Mouse (Mus musculus) adrenal gland, postnatal 4 days (tissue): ENCODE measurements around the gene Gpat3. TPM values are rescaled to one million over a fixed set of nuclear protein-coding genes. Genes with fewer than 3 reads are reported as not detected.

ENCODE experiments used
- DNase-seq, 2 experiments: peaks; one replicate each; pipeline ENCODE4 v3.0.0; 2021 to 2022; ENCODE audit warnings: low spot score in 2 of 2, mixed read lengths in 2 of 2
- total RNA-seq, 2 experiments: library from RNA; stranded (reverse); gene quantifications; 2 replicates each; pipeline ENCODE4 v1.2.3; 2021

Gene Gpat3
- total RNA-seq, 2 experiments from 2014 or later: 6.8 to 7.3 TPM

DNA sequence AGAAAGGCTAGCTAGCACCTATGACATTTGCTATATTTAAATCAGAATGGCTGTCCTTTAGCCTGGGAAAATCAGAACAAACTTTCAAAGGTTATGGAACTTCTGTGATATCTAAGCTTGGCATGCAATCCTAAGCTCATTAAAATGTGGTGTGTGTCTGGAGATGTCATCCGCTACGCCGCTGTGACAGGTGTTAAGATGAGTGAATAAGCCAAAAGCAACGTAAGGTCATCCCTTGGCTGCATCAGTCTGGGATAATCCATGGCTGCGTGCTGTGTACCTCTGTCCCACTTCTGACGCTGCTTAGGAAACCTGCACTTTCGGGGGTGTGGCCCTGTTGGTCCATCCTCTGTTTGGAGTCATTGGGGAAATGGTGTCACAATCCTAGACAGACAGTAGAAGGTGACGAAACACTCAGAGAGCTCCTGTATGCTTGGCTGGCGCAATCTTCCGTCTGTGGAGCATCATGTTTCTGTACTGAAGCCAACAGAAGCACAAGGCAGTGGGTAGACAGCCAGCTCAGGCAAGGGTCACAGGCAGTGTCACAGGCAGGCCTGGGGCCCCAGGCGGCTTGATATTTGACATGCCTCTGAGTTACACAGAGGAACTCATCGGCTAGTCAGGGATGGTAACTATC lies 15.0 kb downstream of the Gpat3 start:
- DNase-seq: peak in 1 of 2 experiments; percentile 9

DNA sequence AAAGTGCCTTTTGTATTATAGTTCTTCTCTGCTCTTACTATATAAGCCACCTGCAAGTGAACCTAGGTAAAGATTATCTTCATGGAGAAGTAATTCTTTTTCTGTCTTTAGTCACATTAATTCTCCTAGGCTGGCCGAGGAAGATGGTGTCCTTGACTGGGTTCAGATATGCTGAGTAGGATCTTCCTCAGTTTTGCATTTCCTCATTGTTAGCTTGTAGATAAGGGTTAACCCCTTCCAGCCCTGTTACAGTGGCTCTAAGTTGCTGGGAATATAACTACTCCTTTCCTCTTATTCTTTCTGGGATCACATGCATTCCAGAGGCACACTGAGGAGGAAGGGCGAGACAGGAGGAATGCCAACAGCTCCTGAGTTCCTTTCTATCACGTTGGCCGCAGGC lies 15.6 kb downstream of the Gpat3 start:
- DNase-seq: no peak

DNA sequence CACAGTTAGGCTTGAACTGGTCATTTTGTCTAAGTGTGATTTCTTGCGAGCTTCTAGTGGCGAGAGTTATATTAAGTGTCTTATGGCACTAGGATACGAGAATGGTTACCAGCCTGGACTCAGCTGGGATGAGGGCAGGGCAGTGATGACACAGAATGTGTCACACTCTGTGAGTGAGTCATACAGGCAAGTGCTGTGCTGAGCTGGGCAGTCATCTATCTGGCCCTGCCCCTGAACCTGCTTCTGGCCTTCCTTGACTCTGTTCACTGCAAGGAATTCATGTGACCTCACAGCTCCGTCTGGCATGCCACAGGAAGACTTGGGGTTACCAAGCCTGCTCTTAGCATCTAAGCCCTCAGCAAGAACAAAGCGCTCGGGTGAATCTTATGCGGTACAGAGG lies 16.3 kb downstream of the Gpat3 start:
- DNase-seq: no peak

DNA sequence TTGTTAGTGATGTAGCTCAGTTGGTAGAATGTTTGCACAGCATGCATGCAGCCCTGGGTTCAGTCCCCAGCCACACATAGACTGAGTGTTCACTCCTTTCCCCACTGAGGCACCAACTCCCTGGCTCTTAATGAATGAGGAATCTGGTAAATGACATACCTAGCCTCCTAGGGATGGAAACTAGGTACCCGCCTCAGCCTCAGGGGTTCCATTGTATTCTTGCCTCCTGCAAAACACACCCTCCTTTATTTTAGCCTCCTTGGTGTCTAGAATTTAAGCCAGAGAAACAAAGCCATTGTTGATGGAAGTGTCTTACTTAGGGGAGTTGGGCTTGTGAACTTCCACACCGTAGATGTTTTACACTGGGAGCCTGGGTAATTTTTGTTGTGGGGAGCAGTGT lies 17.6 kb downstream of the Gpat3 start:
- no peak for DNase-seq

DNA sequence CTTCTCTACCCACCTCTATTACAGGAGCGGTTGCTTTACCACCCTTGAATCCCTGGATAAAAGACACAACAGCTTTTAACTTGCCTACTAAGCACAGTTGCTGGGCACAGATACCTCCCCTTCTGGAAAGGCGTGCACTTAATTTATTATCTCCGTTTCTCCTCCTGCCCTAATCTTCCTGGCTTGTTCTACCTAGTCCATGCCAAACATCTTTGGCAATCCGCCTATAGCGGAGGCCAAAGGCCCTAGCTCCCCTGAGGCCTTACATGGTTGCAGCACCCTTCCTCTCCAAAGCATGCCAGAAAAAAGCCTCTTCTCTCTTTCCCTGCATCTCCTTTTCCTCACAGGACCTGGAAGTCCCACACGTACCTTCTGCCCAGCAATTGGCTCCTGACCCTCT lies 18.9 kb downstream of the Gpat3 start:
- no peak for DNase-seq

DNA sequence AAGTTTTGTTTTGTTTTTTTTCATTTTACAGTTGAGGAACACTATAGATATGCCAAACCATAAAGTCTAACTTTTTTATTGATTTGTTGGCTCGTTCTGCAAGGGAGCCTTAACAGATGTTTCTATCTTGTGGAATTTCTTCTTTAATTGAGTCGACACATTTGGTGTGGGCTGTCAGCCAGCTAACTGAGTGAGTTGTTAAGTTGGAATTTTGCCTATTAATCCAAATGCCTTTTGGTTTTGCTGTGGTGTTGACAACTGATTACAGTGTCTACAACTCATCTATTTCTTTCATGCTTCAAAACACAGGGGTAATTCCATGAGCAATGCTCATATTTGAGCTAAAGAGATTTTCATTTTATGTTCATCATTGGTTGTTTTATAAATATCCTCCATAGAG lies 20.7 kb downstream of the Gpat3 start:
- DNase-seq: no peak

DNA sequence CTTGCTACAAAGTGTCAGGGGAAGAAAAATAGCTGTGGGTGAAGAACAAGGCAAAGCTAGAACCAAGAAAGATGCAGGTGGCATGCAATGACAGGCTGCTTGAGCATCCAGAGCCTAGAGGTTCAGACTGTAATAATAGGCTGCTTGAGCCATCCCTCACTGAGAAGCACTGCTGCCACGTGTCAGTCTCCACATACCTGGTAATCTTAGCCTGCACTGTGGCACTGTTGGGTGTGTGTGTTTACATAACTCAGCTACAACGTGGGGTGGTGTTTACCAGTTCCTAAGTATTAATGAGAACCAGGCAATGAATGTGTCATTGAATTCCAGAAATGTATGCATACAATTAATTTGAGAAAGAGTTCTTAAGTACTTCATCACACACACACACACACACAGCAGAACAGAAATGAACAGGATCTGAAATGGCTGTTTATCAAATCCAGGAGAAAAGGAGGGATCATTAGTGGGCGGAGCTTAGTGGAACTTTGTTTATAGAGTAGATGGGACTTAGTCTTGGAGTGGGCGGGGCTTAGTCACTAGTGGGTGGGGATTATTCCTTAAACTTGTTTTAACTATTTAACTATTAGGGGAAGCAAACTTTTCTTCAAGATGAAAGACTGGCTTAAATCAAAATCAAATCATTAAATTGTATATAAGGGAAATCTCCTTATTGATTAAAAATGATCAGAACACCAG lies 23.8 kb downstream of the Gpat3 start:
- DNase-seq: no peak

DNA sequence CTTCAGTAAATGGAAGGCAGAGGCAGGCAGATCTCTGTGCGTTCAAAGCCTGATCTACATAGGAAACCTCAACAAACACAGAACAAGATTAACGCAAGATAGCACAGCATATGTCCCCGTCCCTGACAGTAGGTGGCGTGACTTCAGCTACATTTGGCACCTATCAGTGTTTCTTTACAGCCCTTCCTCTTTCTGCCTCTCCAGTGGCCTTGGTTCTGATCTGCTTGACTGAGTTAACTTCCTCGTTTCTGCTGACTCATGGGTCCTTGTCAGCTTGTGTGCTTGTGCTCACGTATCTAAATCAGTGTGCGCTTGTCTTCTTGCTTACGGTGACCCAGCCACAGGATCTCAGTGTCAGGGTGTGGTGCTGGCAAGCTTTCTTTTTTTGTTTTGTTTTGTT lies 26.5 kb downstream of the Gpat3 start:
- DNase-seq: no peak

DNA sequence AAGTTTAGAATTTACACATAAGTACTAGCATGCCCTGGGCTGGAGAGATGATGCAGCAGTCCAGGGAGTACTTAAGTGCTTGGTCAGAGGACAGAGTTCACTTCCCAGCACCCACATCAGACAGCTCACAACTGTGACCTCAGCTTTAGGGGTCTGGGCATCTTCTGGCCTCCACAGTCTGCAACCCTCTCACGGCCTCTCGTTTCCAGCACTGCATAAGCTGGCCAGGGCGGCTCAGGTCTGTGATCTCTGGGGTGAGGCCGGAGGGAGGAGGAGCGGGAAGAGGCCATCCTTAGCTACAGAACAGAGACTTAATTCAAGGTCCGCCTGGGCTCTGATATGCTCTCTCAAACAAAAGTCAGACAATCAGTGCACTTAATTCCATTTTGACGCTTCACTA lies 29.2 kb downstream of the Gpat3 start:
- DNase-seq: no peak

DNA sequence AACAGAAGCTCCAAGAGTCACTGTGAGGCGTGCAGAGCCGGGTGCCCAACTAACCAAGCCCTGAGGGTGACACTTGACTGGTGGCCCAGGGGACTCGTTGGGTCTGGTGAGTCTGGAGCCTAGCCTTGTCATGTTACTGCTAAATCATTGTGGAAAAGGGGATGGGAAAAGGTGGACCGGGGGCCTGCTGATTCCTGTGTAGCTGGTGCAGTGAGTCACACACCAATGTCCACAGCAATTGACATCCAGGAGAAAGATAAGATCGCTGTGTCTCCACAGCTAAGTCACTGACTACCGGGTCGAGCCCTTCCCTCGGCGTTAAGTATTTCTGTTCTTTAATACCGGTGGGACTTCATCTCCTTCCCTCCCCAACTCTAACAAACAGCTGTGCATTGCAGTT lies 29.7 kb downstream of the Gpat3 start:
- DNase-seq: no peak

DNA sequence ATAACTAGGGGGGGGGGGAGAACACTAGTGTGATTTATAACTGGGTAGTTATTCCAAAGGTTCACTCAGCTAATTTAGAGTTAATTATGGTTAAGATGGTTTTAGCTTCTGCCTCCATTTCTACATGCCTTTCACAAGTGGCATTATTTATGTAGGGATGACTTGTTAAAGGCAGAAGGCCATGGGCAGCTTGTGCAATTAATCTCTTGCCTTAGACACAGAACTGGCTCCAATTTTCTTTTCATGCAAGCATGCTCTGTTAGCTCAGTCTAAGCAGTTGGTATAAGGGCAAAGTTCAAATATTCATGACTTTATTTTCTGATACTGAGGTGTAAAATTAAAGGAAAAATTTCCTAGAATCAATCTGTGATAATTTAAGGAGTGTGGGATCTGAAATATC lies 31.5 kb downstream of the Gpat3 start:
- DNase-seq: no peak

DNA sequence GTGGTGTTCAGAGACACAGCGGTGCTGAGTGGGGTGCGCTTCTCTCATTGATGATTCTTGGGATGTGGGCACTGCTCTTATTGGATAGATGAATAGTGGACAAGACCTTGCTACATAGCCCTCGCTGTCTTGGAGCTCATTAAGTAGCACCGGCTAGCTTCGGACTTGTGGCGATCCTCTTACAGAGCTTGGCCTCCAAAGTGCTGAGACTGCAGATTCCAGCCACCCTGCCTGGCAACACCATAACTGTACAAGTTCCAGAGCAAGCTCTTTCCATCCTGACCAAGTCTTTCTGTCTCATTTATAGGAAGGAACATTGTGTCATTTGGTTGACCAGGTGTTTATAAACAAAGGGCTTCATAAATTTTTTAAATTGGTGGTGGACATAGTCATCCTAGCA lies 39.7 kb downstream of the Gpat3 start:
- no peak for DNase-seq

DNA sequence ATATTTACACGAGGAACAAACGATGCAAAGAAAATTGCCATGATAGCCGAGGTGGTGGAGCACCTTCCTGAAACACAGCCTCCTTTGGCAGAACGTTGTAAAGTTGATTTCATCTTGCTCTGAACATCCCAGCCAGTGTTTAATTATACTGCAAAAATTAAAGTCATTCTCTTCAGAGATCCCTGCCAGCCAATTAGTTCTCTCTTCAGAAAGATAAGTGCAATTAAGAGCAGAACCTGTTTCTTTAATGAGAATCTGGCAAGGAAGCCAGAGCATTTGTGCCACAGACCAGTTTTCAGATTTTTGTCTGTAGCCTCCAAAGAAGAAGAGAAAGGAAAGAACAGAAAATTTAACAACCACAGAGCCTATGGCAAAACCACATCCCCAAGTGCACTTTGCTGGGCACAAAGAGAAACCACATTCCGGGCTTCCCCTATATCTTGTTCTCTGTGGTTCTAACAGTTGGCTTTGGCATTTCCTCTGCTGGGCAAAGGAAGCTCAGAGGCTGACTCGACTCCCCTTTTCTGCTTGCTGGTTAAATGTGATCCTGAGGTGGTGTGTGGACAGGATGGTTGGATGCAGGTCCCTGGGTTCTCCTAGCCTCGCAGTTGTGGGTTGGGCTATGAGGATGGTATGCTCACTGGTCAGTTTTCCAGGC lies 40.9 kb downstream of the Gpat3 start:
- no peak for DNase-seq

DNA sequence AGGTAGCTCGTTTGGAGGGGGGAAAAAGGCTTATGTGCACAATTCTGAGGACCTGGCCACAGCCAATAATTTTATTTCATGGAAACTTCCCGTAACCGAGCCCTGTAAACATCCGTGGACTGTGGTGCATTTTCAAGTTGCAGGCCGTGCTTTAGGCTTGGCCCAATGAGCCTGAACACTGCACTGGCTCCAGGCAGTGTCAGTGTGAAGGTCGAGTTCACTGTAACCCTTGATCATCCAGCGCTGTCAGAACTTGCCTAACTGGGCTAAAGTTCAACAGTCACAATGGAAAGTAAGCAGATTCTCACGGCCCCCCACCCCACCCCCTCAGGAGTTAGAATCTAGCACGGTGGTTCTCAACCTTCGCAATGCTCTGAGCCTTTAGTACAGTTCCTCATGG lies 50.7 kb downstream of the Gpat3 start:
- DNase-seq: no peak

DNA sequence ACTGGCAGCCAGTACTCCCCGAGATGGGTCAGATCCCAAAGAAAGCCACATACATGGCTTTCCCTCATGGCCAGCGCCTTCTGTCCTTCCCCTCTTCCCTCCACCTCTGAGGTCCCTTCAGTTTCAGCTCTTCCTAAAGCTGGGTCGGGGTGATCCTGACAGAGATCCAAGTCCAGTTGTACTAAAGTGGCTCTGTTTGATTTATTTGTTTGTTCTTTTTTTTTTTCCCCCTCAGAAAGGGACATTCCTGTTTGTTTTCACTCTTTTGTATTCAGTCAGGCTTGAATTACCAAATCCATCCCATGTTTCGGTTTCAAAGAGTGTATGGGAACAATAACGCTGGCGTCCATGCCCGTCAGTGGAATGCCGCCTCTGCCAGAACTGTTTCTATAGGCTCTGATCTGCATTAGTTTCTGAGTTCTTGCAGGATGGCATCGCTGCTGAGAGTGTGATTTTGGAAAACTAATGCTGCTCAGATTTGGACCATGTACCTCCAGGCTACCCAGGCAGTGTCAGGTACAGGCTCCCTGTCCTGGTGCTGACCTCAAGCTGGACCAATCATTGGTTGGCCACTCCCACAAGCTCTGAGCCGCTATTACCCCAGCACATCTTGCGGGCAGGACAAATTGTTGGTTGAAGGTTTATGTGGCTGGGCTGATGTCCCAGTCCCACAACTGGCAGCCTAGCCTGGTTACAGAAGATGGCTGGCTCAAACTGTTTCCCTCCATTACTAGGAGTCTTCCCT lies 54.4 kb downstream of the Gpat3 start:
- DNase-seq: no peak

DNA sequence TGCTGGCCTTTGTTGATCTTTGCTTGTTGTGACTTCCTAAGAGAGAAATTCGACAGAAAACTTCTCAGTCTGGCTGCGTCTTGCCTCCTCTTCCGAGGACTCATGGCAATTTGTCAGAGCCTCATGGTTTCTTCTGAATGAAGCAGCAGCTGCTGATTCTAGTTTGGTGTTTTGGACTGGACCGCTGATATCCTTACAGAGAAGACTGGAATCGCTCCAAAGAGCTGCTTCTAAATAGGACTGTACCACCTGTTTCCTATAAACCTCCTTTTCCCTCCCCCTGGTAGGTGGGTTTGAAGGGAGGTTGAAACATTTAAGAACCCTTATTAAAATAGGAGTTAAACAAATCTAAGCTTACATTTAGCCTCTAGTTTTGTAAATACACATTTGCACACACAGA lies 55.5 kb downstream of the Gpat3 start:
- no peak for DNase-seq

DNA sequence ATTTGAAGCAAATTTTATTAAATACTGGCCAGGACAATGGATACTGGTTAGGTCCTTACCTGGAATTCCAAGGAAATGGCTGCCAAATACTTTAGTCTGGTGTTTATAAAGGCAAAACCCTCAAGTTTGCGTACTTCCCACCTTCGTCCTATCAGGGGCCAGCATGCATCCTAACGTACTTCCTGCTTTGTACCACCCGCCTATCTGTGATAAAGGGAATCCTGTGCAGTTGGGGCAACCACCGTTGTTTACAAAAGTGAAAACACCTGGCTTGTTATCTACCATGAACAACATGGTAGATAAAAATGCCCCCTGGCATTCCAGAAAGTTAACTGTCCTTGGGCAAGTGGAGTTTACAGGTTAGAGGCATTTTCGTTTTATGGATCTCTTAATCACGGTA lies 63.0 kb downstream of the Gpat3 start:
- no peak for DNase-seq

DNA sequence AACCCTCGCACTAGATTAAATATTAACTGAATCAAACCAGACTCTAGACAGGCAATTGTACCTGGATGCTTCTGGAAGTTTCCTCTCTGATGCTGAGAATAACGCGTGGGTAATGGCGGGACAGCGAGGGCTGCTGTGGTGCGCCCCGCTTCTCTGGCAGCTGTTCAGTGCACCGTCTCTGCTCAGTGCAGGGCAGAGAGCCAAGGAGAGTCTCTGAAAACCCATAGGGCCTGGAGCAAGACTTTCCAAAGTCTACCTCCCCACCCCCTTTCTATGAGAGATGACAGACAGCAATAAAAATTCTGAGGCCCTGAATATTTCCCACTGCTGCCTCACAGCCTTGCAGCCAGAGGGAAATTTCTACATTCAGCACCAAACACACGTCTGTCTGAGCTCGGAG lies 63.4 kb downstream of the Gpat3 start:
- DNase-seq: no peak

DNA sequence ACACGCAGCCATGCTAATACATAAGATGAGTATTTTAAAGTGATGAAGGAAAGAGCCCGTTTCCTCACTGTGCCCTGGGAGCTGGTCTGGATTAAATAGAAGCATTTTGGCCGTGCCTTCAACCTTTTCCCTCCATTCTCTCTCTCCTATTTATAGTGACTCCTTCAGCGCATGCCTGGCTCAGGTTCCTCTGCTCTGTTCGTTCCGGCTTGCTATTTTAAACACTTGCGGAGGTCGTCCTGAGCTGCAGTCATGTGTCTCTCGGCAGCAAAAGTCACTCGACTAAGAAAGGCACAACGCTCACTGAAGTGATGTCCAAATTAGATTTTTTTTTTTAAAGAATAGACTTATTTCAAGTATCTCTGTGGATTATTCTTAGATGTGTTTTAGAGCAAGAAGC lies 64.2 kb downstream of the Gpat3 start:
- DNase-seq: no peak

DNA sequence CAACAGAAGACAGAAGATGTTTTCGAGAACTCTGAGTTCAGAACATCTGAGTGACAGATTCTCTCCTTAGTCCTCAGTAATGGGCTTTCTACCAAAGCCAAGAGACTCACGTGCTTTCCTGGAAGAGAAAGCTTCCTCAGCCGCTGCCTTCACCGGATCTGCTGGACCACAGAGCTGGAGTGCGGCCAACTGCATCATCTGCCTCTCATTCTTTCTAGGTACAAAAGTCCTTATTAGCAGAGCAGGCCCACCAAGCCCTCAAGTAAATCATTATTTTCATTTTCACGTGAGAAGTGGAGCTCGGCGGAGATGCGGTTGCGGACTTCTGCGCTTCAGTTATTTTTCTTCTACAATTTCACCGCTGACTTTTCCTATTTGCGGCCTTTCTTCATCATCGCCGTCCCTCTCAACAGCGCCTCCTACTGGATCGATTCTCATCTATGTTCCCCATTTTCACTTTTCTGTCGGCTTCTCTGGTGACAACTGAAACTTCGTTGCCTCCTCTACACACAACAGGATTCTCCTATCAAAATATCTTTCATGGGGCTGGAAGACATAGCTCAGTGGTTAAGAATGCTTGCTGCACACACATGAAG lies 66.1 kb downstream of the Gpat3 start:
- no peak for DNase-seq

DNA sequence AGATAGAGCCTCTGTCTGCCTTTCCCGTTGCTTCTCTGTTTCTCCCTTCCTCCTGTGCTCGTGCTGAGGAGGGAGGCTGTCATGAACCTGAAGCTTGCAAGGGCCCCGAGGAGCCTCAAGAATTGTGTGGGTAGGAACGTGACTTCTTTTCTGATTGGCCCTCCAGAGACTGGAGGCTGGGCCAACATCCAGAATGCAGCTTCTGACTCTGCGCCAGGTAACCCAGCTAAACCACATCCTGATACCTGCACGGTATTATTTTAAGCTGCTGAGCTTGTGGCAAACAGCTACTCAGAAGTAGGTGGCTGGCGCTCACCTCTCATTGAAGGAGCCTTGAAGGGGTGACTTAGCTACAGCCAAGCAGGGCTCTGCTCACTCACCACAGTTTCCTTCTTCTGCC lies 66.9 kb downstream of the Gpat3 start:
- no peak for DNase-seq

DNA sequence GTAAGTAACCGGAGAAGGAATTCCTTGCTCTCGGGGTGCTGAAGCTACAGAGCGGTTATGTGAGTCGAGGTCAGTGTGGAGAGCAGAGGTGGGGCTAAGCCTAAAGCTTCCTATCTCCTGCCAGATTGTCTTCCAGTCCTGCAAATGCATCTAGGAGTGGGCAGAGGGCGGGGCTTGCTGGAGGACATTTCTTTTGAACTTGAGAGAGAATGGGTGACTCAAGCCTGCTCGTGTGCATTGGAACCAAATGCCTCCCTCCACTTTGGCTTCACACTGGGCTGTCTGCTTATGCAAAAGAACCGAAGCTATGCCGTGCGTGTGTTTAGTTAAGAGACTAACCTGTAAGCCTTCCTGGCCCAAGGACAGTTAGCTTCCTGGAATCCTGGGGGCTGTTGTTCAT lies 67.8 kb downstream of the Gpat3 start:
- DNase-seq: no peak
